Mouse (Mus musculus): Measurements from ENCODE around the gene Kmt2e. TPM values are rescaled to one million over a fixed set of nuclear protein-coding genes. Genes with fewer than 3 reads are reported as not detected.

The Kmt2e gene
- polyA plus RNA-seq, 1 experiment from 2014 or later, result 56.3 TPM

DNA sequence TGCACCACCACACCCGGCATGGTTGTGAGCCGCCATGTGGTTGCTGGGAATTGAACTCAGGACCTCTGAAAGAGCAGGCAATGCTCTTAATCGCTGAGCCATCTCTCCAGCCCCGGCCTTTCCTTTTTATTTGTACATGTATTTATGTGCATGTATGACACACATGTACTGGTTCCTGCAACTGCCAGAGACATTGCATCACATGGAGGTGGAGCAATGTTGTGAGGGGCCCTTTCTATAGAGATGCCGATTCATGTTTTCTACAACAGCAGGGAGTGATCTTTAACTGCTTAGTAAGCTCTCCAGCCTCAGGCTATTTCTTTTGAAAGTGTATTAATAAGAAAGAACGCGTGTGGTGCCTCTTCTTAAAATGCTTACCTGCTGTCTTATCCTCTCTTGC is 49.6 kb downstream of the Kmt2e start:
- no peaks in the 10 kb centered on the region for H3K27me3 ChIP-seq
- ATAC-seq (no peak), DNase-seq (ENCODE audit: low read depth, low spot score) (no peak)
- ChIA-PET POLR2A (interaction anchor here (0.7 kb wide), 1 partner anchor 65 kb away, joined by 3 read pairs; no protein-coding TSS in a partner anchor), CTCF (interaction anchor here (1.5 to 1.8 kb wide), 2 partner anchors 8 to 69 kb away, joined by 5 to 9 read pairs; no protein-coding TSS in a partner anchor)
- TF ChIP-seq CTCF (IDR thresholded peaks at IDR 0.05), result no peak
- in situ Hi-C loops (cut with MboI; ENCODE audit: low pct_unique_long_range_greater_than_20kb), result no loop called here

DNA sequence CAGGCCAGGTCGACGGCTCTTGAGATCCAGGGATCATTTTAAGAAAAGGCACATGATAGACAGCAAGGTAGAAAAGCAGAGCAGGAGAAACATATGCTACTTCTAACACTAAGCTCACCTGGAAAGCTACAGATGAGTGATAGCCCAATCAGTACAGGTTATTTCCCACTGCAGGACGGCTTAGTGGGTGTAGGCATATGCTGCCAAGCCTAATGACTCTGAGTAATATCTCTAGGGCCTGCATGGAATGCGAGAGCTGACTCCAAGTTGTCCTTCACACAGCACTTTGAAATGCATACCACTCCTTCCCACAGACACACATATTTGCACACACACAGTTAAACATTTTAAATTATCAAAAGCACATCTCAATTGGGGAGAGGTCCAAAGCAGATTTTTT is 55.0 kb downstream of the Kmt2e start:
- TF ChIP-seq CTCF (IDR thresholded peaks at IDR 0.05), result no peak
- CTCF ChIA-PET, result interaction anchor here (4.8 kb wide), 1 partner anchor 12 kb away, joined by 21 read pairs; no protein-coding TSS in a partner anchor

DNA sequence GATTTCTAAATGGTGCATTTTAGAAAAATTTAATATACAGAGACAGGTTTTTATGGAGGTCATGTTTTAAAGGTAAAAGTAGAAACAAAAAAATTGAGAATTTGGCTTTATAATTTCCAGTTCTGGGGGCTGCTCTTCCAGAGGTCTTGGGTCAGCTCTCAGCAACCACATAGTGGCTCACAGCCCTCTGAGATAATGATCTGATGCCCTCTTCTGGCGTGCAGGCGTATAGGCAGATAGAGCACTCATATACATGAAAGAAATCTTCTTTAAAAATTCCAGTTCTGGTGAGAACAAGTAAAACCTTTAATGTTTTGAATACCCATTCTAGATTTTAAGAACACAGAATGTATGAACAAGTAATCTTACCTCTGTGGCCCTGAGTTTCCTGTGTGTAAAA is 56.6 kb downstream of the Kmt2e start:
- DNase-seq (ENCODE audit: low read depth, low spot score), result no peak
- POLR2A ChIA-PET, result no interaction called here

More for the DNA sequence above, 55.0 kb downstream of the Kmt2e start:
- ATAC-seq (no peak), DNase-seq (ENCODE audit: low read depth, low spot score) (no peak)
- in situ Hi-C loops (cut with MboI; ENCODE audit: low pct_unique_long_range_greater_than_20kb), result no loop called here
- POLR2A ChIA-PET, result no interaction called here
- H3K27me3 ChIP-seq, result no peaks in the 10 kb centered on the region

DNA sequence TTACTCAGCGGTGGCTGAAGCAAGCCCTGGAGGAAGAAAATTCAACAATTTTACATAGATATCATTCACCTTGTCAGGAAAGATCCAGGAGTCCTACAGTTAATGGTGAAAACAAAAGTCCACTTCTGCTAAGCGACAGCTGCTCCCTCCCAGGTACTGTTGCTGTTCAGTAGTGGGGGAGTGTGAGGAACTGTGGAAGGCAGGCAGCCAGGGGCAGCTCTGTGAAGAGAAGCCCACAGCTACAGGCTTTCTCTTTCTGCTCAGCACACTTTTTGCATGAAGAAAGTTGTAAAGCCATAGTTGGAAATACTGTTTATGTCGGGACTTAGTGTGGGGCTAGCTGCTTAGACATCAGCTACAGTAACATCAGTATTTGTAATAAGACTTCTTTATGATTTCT is 62.2 kb downstream of the Kmt2e start:
- in situ Hi-C loops (cut with MboI; ENCODE audit: low pct_unique_long_range_greater_than_20kb), result no loop called here
- CTCF ChIA-PET, result interaction anchor here (1.4 to 1.5 kb wide), 2 partner anchors 9 to 10 kb away, joined by 5 to 10 read pairs; no protein-coding TSS in a partner anchor
- no peak for ATAC-seq
- TF ChIP-seq CTCF (IDR thresholded peaks at IDR 0.05), result no peak
- no peaks in the 10 kb centered on the region for H3K27me3 ChIP-seq
- POLR2A ChIA-PET, result no interaction called here
- no peak for DNase-seq (ENCODE audit: low read depth, low spot score)

More for the DNA sequence above, 56.6 kb downstream of the Kmt2e start:
- in situ Hi-C loops (cut with MboI; ENCODE audit: low pct_unique_long_range_greater_than_20kb), result no loop called here
- CTCF ChIA-PET, result interaction anchor here (1.2 to 4.8 kb wide), 3 partner anchors 11 to 78 kb away, joined by 3 to 21 read pairs (median 3); no protein-coding TSS in a partner anchor
- H3K27me3 ChIP-seq, result no peaks in the 10 kb centered on the region
- TF ChIP-seq CTCF (IDR thresholded peaks at IDR 0.05), result no peak
- ATAC-seq, result no peak

DNA sequence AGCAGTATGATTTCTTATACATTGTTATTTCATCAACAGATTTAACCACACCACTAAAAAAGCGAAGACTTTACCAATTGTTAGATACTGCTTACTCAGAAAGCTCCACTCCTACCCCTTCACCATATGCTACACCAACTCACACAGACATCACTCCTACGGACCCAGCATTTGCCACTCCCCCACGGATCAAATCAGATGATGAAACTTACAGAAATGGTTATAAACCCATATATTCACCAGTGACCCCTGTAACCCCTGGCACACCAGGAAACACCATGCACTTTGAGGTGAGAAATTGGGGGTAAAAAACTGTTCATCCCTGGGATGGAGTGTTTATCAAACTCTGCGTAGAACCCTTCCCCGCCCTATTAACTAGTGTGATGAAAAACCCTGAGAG is 62.7 kb downstream of the Kmt2e start:
- no peak for DNase-seq (ENCODE audit: low read depth, low spot score)
- POLR2A ChIA-PET, result no interaction called here
- ATAC-seq, result no peak
- no peak for TF ChIP-seq CTCF (IDR thresholded peaks at IDR 0.05)
- H3K27me3 ChIP-seq, result no peaks in the 10 kb centered on the region
- CTCF ChIA-PET, result interaction anchor here (1.4 to 1.5 kb wide), 2 partner anchors 9 to 10 kb away, joined by 5 to 10 read pairs; no protein-coding TSS in a partner anchor
- in situ Hi-C loops (cut with MboI; ENCODE audit: low pct_unique_long_range_greater_than_20kb), result no loop called here

DNA sequence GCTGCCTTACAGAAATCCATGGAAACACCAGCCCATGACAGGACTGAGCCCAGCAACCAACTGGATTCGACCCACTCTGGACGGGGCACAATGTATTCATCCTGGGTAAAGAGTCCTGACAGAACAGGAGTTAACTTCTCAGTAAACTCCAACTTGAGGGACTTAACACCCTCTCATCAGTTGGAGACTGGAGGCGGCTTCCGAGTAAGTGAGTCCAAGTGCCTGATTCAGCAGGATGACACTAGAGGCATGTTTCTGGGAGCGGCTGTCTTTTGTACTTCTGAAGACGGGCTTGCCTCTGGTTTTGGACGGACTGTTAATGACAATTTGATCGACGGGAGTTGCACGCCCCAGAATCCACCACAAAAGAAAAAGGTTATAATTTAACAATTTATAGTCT is 63.7 kb downstream of the Kmt2e start:
- POLR2A ChIA-PET, result no interaction called here
- in situ Hi-C loops (cut with MboI; ENCODE audit: low pct_unique_long_range_greater_than_20kb), result no loop called here

DNA sequence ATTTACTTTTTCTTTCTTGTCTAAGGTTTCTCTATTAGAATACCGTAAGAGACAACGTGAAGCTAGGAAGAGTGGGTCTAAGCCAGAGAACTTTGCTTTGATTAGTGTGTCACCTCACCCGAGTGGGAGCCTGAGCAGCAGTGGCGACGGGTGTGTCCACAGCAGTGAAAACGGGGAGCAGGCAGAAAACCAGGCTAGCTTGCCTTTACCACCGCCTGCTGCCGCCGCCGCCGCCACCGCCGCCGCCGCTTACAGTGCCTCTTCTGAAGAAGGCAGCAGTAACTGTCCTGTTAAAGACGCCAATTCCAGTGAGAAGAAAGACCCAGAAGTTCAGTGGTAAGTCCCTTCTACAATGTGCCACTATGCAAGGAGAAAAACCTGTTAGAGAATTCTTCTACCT is 65.0 kb downstream of the Kmt2e start:
- ATAC-seq, result no peak
- CTCF ChIA-PET, result interaction anchor here (1.2 to 4.4 kb wide), 4 partner anchors 8 to 81 kb away, joined by 4 to 21 read pairs (median 6); no protein-coding TSS in a partner anchor
- POLR2A ChIA-PET, result no interaction called here
- in situ Hi-C loops (cut with MboI; ENCODE audit: low pct_unique_long_range_greater_than_20kb), result no loop called here
- no peak for TF ChIP-seq CTCF (IDR thresholded peaks at IDR 0.05)
- no peaks in the 10 kb centered on the region for H3K27me3 ChIP-seq
- DNase-seq (ENCODE audit: low read depth, low spot score), result no peak

More for the DNA sequence above, 63.7 kb downstream of the Kmt2e start:
- DNase-seq (ENCODE audit: low read depth, low spot score), result no peak
- no peaks in the 10 kb centered on the region for H3K27me3 ChIP-seq
- ATAC-seq, result no peak
- TF ChIP-seq CTCF (IDR thresholded peaks at IDR 0.05), result no peak
- CTCF ChIA-PET, result no interaction called here

DNA sequence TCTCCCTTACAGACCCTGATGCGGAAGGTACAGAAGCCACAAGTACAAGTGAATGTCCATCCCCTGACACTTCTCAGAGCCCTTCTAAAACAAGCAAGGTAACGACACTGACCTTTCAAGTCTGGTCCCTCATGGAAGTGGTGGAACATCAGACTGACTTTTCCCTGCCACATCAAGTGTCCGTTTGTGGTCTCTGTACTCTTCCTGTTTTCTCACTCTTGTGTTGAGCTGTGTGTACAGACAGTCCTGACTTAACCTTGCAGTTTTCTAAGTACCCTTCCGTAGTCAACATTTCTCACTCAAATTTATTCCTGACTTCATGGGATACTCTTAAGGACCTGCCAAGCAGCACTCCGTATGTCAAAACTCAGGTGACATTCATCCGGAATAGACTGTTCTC is 66.5 kb downstream of the Kmt2e start:
- no peak for DNase-seq (ENCODE audit: low read depth, low spot score)
- no peak for TF ChIP-seq CTCF (IDR thresholded peaks at IDR 0.05)
- no peaks in the 10 kb centered on the region for H3K27me3 ChIP-seq
- POLR2A ChIA-PET, result no interaction called here
- in situ Hi-C loops (cut with MboI; ENCODE audit: low pct_unique_long_range_greater_than_20kb), result no loop called here
- no peak for ATAC-seq
- CTCF ChIA-PET, result interaction anchor here (0.8 to 4.4 kb wide), 3 partner anchors 9 to 85 kb away, joined by 3 to 21 read pairs (median 7); no protein-coding TSS in a partner anchor

DNA sequence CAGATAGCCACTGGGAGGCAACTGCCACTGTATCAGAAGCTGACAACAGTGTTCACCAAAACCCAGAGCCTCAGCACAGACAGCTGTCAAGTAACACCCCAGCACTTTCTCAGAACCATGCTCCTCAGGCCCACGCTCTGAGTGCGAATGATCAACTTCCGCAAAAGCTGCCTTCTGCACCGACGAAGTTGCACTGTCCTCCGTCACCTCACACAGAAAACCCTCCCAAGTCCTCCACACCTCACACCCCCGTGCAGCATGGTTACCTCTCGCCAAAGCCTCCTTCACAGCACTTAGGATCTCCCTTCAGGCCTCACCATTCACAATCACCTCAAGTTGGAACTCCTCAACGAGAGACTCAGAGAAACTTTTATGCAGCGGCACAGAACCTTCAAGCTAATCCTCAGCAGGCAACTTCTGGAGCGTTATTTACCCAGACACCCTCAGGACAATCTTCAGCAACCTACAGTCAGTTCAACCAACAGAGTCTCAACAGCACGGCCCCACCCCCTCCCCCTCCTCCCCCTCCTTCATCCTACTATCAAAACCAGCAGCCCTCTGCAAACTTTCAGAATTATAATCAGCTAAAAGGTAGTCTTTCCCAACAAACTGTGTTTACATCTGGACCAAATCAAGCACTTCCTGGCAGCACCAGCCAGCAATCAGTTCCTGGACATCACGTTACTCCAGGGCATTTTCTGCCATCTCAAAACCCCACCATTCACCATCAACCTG is 67.5 kb downstream of the Kmt2e start:
- in situ Hi-C loops (cut with MboI; ENCODE audit: low pct_unique_long_range_greater_than_20kb), result no loop called here
- H3K27me3 ChIP-seq, result no peaks in the 10 kb centered on the region
- no peak for TF ChIP-seq CTCF (IDR thresholded peaks at IDR 0.05)
- CTCF ChIA-PET, result interaction anchor here (0.8 to 4.4 kb wide), 3 partner anchors 10 to 86 kb away, joined by 3 to 21 read pairs (median 7); no protein-coding TSS in a partner anchor
- no peak for DNase-seq (ENCODE audit: low read depth, low spot score)
- POLR2A ChIA-PET, result interaction anchor here (0.6 to 1.0 kb wide), 5 partner anchors 8 to 176 kb away, joined by 3 to 6 read pairs (median 4); no protein-coding TSS in a partner anchor
- no peak for ATAC-seq

DNA sequence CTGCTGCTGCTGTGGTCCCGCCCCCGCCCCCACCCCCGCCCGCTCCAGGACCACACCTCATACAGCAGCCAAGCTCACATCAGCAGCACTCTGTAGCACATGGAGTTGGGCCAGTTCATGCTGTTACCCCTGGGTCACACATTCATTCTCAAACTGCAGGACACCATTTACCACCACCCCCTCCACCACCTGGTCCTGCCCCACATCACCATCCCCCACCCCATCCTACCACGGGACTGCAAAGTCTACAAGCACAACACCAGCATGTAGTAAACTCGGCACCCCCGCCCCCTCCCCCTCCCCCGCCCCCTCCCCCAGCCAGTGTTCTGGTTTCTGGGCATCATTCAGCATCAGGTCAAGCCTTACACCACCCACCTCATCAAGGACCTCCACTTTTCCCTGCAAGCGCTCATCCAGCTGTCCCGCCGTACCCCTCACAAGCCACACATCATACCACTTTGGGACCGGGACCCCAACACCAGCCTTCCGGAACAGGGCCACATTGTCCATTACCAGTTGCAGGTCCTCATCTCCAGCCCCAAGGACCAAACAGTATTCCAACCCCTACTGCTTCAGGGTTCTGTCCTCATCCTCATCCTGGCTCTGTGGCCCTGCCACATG is 68.2 kb downstream of the Kmt2e start:
- ChIA-PET CTCF (interaction anchor here (4.4 kb wide), 1 partner anchor 11 kb away, joined by 21 read pairs; no protein-coding TSS in a partner anchor), POLR2A (interaction anchor here (0.6 to 0.7 kb wide), 2 partner anchors 8 to 175 kb away, joined by 3 to 6 read pairs; no protein-coding TSS in a partner anchor)
- DNase-seq (ENCODE audit: low read depth, low spot score) (no peak), ATAC-seq (no peak)
- in situ Hi-C loops (cut with MboI; ENCODE audit: low pct_unique_long_range_greater_than_20kb), result no loop called here
- TF ChIP-seq CTCF (IDR thresholded peaks at IDR 0.05), result no peak
- no peaks in the 10 kb centered on the region for H3K27me3 ChIP-seq
